Mouse (Mus musculus): ENCODE data around the gene Parp11.

Parp11 gene

GRCm38 (mm10) chr6:127446436-127446890, at the start of gene Parp11:
Gene Parp11 (plus strand): TSS chr6:127446840.
- DNase-seq (ENCODE audit: low spot score) = peak; percentile 39

- no peak for DNase-seq (ENCODE audit: low spot score)
Observed at GRCm38 (mm10) chr6:127398073-127398472, 48.6 kb upstream of the Parp11 start.

- DNase-seq (ENCODE audit: low spot score) = no peak
Observed at GRCm38 (mm10) chr6:127401419-127401818, 45.2 kb upstream of the Parp11 start.

- no peak for DNase-seq (ENCODE audit: low spot score)
Observed at GRCm38 (mm10) chr6:127404070-127404810, 42.4 kb upstream of the Parp11 start.

DNA sequence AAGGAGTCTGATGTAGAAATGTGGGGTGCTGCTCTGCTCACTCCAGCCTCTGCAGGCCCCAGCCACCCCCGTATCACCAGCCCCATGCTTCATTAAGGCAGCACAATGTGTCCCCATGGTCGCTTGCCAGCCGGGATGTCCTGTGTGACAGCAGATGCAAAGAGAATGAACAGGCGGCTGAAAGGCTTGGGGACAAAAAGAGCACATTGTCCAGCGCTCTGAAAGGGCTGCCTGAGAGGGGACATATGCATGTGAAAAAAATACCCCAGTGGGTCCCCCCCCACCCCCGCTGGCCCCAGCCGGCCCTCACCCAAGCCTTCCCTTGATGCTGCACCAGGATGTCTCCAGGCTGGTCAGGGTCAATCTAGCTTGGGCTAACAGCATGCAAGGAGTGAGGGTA, 41.0 kb upstream of the Parp11 start:
- peak; percentile 10 for DNase-seq (ENCODE audit: low spot score)

GRCm38 (mm10) chr6:127407742-127408141, 38.9 kb upstream of the Parp11 start:
- no peak for DNase-seq (ENCODE audit: low spot score)

GRCm38 (mm10) chr6:127417525-127418184, 29.0 kb upstream of the Parp11 start:
- no peak for DNase-seq (ENCODE audit: low spot score)

GRCm38 (mm10) chr6:127418322-127418721, 28.3 kb upstream of the Parp11 start:
- no peak for DNase-seq (ENCODE audit: low spot score)

- no peak for DNase-seq (ENCODE audit: low spot score)
Observed at GRCm38 (mm10) chr6:127420115-127420514, 26.5 kb upstream of the Parp11 start.

GRCm38 (mm10) chr6:127425095-127425494, 21.5 kb upstream of the Parp11 start:
- no peak for DNase-seq (ENCODE audit: low spot score)

GRCm38 (mm10) chr6:127430716-127431115, 15.9 kb upstream of the Parp11 start:
- DNase-seq (ENCODE audit: low spot score) = no peak

DNA sequence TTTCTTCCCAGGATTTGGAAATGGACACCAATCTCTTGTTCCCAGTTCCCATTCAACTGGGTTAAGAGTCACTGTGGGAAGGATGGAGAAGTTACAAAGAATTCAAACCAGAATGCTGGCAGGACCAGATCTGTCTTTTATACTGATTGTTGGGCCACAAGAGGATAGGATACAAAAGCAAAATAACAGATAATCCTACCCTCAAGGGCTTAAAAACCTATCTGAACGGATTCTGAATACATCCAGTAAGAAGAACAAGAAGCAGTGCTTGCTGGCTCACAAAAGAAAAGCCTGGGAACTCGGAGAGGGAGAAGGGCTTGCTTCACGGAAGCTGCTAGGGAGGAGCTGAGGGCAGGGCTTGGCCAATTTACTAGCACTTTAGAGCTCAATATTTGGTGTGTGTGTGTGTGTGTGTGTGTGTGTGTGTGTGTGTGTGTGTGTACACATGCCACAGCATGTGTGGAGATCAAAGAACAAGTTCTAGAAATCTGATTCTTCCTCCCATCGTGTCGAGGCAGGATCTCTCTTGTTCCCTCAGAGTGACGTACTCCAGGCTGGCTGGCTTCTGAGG, 15.4 kb upstream of the Parp11 start:
- no peak for DNase-seq (ENCODE audit: low spot score)

DNA sequence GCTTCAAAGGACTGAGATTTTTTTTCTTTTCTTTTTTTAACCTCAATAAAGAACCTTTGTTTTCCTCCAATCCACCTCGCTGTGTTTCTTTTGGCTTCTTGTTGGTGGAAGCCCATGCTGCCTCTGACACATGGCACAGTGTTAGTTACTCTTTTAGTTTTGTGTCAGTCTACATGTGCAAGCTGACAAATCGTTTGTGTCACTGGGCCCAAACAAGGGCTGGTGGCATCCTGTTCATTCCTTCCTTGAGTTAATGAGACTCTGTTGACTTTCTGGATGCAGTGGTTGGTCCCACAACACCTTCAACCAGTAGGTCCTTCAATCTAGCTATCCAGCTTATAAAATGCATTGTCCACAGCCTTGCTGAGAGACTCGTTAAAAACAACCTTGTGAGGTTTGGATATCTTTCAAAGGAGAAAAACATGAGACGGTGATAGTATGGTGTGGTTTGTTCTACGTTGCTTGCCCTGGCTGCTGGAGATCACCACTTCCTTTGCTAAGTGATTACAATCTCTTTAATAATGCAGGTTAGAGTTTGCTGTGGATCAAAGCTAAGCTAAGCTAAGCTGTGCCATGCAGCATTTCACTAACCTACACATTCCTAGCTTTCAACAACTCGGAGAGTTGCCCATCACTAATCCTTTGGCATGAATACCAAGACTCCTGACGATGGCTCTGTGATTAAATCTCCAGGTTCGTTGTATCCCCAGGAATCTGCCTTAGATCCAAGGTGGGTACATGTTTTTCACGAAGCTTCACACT, 12.6 kb upstream of the Parp11 start:
- no peak for DNase-seq (ENCODE audit: low spot score)

- DNase-seq (ENCODE audit: low spot score) = no peak
Observed at GRCm38 (mm10) chr6:127434648-127434984, 12.0 kb upstream of the Parp11 start.

DNA sequence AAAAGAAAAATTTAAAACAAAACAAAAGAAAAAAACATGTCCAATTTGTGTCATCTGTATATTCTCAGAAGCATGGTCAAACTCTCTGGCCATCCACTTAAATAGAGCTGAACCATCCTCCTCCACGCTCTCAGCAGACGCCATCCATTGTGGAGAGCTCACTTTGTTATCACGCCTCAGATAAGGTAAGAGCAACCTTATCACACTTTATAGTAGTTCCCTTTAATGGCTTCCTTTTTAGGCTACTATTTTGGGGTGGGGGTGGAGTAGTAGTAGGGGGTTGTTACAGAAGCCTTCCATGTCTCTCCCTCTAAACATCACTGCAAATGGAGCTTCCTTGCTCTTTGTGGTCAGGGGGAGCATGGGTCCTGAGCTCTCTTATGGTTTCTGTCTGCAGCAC, 7.6 kb upstream of the Parp11 start:
- no peak for DNase-seq (ENCODE audit: low spot score)

- no peak for DNase-seq (ENCODE audit: low spot score)
Observed at GRCm38 (mm10) chr6:127439540-127440195, 7.0 kb upstream of the Parp11 start.

DNA sequence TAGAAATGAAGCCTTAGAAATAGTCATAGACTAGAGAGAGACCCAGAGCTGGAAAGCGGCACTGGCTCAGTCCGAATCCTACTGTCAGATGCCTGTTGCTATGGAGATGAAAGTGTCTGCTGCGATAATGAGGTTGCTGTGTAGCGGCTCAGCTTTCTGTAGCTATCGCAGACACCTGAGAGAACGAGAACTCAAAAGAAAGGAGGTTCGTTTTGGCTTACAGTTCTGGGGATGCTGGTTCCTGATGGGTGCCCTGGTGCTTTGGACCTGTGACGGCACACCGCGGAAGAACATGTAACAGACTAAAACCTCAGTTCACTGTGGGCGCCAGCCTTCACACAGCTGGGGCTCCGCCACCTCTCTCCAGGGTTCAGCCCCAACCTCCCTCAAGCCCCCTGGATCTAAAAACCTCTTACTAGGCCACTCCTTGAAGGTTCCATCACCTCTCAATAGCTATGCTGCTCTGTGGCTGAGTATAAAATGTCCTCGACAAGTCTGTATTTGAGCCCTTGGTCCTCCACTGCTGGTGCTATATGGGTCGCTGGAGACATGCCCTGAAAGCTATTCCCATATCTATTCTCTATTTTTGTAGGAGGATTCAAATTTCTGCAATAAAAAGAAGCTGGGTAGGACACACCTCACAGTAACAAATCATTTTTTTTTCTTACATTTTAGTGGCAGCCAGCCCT, 6.1 kb upstream of the Parp11 start:
- no peak for DNase-seq (ENCODE audit: low spot score)

GRCm38 (mm10) chr6:127442584-127442983, 4.1 kb upstream of the Parp11 start:
- DNase-seq (ENCODE audit: low spot score) = no peak

DNA sequence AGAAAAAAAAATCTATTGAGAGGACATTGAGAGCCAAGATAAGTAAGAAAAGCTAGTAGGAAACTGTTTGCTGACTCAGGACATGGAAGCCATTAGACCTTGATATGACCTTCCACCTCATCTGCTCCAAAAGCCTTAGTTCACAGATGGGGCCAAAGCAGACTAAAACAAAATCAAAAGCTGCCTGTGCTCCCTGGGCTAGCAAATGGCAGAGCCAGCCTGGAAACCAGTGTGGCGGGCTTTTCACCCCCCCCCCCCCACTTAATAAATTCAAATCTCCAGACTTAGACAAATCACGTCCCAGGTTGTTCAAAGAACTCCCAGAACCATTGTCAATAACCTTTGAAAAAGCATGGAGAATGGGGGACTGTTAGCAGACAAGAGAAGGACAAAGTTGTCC, 2.7 kb upstream of the Parp11 start:
- no peak for DNase-seq (ENCODE audit: low spot score)

- DNase-seq (ENCODE audit: low spot score) = no peak
Observed at GRCm38 (mm10) chr6:127444466-127444865, 2.2 kb upstream of the Parp11 start.

GRCm38 (mm10) chr6:127447686-127448460, 1.2 kb downstream of the Parp11 start:
- DNase-seq (ENCODE audit: low spot score) = no peak

Data from left cerebral cortex, adult 11 months (tissue).